Mouse (Mus musculus) layer of hippocampus, adult 2 months (tissue): ENCODE results near the gene Pak7. TPM values are rescaled to one million over a fixed set of nuclear protein-coding genes. Genes with fewer than 3 reads are reported as not detected.

Experiments used
- DNase-seq, 2 experiments: peaks; one replicate each; pipeline ENCODE4 v3.0.0; 2022; ENCODE audit warnings: low spot score in 2 of 2
- H3K27ac ChIP-seq: fragments of 200-600 bp; 2 replicates; pipeline ENCODE4 v1.8.1; 2022
- H3K4me3 ChIP-seq: fragments of 200-600 bp; 2 replicates; pipeline ENCODE4 v1.8.1; 2022; ENCODE audit warnings: mild to moderate bottlenecking
- CTCF ChIP-seq: fragments of 200-600 bp; conservative IDR thresholded peaks from 2 replicates; pipeline ENCODE4 v1.8.1; 2022; ENCODE audit warnings: antibody characterized with exemption, mild to moderate bottlenecking, moderate library complexity
- total RNA-seq, 2 experiments: library from RNA; stranded (reverse); gene quantifications; 2 replicates each; pipeline ENCODE4 v1.2.3; 2021

Pak7 gene
- total RNA-seq, 2 experiments from 2014 or later = 24.3 to 24.4 TPM

- peak; percentile 16 to 18 for DNase-seq
- Histone ChIP-seq H3K4me3 (peak overlapping the region; percentile 60), H3K27ac (peak overlapping the region; percentile 78)
- no peak for TF ChIP-seq CTCF
These were observed 329.9 kb downstream of the Pak7 start for GRCm38 (mm10) chr2:136057861-136058331.

GRCm38 (mm10) chr2:136051688-136052289 is 336.0 kb downstream of the Pak7 start, which contains the start of gene Lamp5:
Gene Lamp5, plus strand, starts transcription at chr2:136052239.
- Histone ChIP-seq H3K27ac (peak within 1 kb of the TSS; percentile 62), H3K4me3 (peak within 1 kb of the TSS; percentile 38)
- no peak for TF ChIP-seq CTCF
- DNase-seq = no peak

- Histone ChIP-seq H3K4me3 (peak overlapping the region; percentile 38), H3K27ac (peak overlapping the region; percentile 62)
- peak; percentile 47 to 69 for DNase-seq
- TF ChIP-seq CTCF = no peak
These were observed 336.8 kb downstream of the Pak7 start for GRCm38 (mm10) chr2:136050793-136051615.

GRCm38 (mm10) chr2:136048464-136048863 is 339.3 kb downstream of the Pak7 start:
- Histone ChIP-seq H3K4me3 (no peak overlapping the region), H3K27ac (no peak overlapping the region)
- DNase-seq = no peak
- no peak for TF ChIP-seq CTCF

Other genes with a start within 250 kb of the Pak7 start
- 1 to 10 TPM; 1.6 to 2.9 TPM for gene Ankef1, start 113.9 kb upstream of the Pak7 start, total RNA-seq